Mouse (Mus musculus): ENCODE measurements at regions not wholly inside any gene's neighbourhood (a gene's known extent, or its start where the extent isn't known, plus 50 kb on each side); places are given as distances from the start of the nearest gene placed in this dataset.

DNA sequence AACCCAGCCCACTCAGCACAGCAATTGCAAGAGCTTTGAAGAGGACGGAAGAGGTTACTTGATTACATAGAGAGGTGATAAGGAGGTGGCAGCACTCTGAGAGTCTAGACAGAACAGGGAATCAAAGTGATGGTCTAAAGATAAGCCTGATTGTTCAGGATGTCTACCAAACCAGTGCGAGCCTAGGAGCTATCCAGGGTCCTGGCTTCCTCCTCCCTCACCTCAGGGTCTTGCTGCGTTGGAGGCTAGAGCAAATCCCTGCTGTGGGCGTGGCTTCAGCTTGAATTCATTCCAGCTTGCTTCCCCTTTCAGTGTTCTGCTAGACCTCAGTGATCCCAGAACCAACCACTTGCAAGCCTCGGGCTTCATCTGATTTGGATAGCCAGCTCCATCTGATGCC is 132.2 kb upstream of the Atxn1 start:
- H3K9ac ChIP-seq (replicated peaks; ENCODE audit: low read length), result no peak overlapping the region
- 10% methylated on average over 5 of the region's 5 CpGs for WGBS
- H3K27me3 ChIP-seq (ENCODE audit: control insufficient read depth, insufficient read depth, low read length), result no peaks in the 10 kb centered on the region
- no peaks in the 10 kb centered on the region for H3K4me1 ChIP-seq (ENCODE audit: control insufficient read depth, insufficient read depth, low read length)
- H3K27ac ChIP-seq (replicated peaks; ENCODE audit: low read depth, low read length), result no peak overlapping the region
- DNase-seq (peak; percentile 66), ATAC-seq (ENCODE audit: low FRiP score, low TSS enrichment) (no peak)
- H3K9me3 ChIP-seq (ENCODE audit: control insufficient read depth, low read length), result no peaks in the 10 kb centered on the region
- H3K36me3 ChIP-seq (ENCODE audit: control insufficient read depth, insufficient read depth, low read length), result no peaks in the 10 kb centered on the region
- H3K4me2 ChIP-seq (ENCODE audit: low read length), result no peak overlapping the region
- H3K4me3 ChIP-seq (replicated peaks; ENCODE audit: low read depth, low read length), result no peak overlapping the region

DNA sequence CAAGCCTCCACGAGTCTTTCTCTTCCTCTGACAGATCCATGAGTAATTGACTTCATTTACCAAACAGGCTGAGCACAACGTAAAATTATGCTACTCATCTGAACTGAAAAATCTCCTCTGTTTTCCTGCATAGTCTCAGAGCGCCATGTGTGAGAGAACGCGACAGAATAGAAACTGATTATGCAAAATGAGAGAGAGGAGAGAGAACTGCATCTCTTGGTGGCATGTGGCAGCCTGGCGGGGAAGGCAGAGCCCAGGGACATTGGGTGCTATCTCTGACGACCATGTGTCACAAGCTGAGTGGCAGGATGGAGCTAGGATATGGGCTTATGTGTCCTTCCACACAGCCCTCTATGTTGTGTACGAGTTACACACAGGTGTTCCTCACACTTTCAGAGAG is 131.6 kb upstream of the Atxn1 start:
- no peak overlapping the region for H3K27ac ChIP-seq (replicated peaks; ENCODE audit: low read depth, low read length)
- no peaks in the 10 kb centered on the region for H3K4me1 ChIP-seq (ENCODE audit: control insufficient read depth, insufficient read depth, low read length)
- no peaks in the 10 kb centered on the region for H3K9me3 ChIP-seq (ENCODE audit: control insufficient read depth, low read length)
- H3K9ac ChIP-seq (replicated peaks; ENCODE audit: low read length), result no peak overlapping the region
- WGBS, result 60% methylated on average over 8 of the region's 8 CpGs
- no peaks in the 10 kb centered on the region for H3K36me3 ChIP-seq (ENCODE audit: control insufficient read depth, insufficient read depth, low read length)
- no peaks in the 10 kb centered on the region for H3K27me3 ChIP-seq (ENCODE audit: control insufficient read depth, insufficient read depth, low read length)
- H3K4me2 ChIP-seq (ENCODE audit: low read length), result no peak overlapping the region
- H3K4me3 ChIP-seq (replicated peaks; ENCODE audit: low read depth, low read length), result no peak overlapping the region
- no peak for DNase-seq
- ATAC-seq (ENCODE audit: low FRiP score, low TSS enrichment), result no peak

DNA sequence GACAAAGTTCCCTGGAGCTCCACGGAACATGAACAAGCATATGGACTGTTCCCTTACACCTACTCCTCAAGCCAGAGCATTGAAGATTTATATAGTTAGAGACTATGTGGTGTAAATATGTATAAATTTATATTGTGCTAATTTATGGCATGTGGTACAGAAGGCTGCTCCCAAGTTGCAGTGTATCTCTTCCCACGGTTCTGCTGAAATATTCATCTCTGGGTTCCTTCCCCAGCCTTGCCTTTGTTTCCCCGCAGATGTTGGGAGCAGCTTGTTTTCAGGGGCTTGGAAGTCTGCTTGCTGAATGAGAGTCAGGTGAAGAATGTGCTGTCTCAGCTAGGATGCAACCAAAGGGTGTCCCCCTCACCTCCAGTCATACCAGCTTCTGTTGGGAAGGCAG is 128.0 kb upstream of the Atxn1 start:
- Histone ChIP-seq H3K4me2 (ENCODE audit: low read length) (no peak overlapping the region), H3K27me3 (ENCODE audit: control insufficient read depth, insufficient read depth, low read length) (no peaks in the 10 kb centered on the region), H3K4me3 (replicated peaks; ENCODE audit: low read depth, low read length) (no peak overlapping the region), H3K9me3 (ENCODE audit: control insufficient read depth, low read length) (0 out of 2 replicates have a peak, but pooled peaks cover 3% of the 10 kb centered on the region), H3K9ac (replicated peaks; ENCODE audit: low read length) (no peak overlapping the region), H3K27ac (replicated peaks; ENCODE audit: low read depth, low read length) (no peak overlapping the region), H3K4me1 (ENCODE audit: control insufficient read depth, insufficient read depth, low read length) (no peaks in the 10 kb centered on the region), H3K36me3 (ENCODE audit: control insufficient read depth, insufficient read depth, low read length) (no peaks in the 10 kb centered on the region)
- DNase-seq, result no peak
- ATAC-seq (ENCODE audit: low FRiP score, low TSS enrichment), result no peak
- 94% methylated on average over 3 of the region's 3 CpGs for WGBS

DNA sequence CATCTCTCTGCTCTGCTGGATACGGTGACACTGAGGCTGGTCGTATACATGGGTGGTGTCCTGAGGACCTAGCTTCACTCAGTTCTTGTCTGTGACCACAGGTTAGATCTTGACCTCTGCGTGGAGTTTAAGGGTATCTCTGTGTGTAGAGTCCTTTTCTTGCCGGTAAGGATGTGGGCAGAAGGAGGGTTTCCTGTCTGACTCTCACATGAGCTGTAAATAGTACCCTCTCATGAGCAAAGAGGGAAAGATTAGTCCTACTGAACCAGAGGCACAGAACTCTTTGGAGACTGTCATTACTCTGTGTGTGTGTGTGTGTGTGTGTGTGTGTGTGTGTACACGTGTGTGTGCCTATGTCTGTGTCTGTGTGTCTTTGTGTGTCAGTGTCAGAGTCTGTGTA is 126.3 kb upstream of the Atxn1 start:
- H3K9ac ChIP-seq (replicated peaks; ENCODE audit: low read length), result no peak overlapping the region
- H3K4me3 ChIP-seq (replicated peaks; ENCODE audit: low read depth, low read length), result no peak overlapping the region
- DNase-seq (no peak), ATAC-seq (ENCODE audit: low FRiP score, low TSS enrichment) (no peak)
- H3K9me3 ChIP-seq (ENCODE audit: control insufficient read depth, low read length), result 0 out of 2 replicates have a peak, but pooled peaks cover 3% of the 10 kb centered on the region
- H3K27me3 ChIP-seq (ENCODE audit: control insufficient read depth, insufficient read depth, low read length), result no peaks in the 10 kb centered on the region
- no peaks in the 10 kb centered on the region for H3K4me1 ChIP-seq (ENCODE audit: control insufficient read depth, insufficient read depth, low read length)
- H3K27ac ChIP-seq (replicated peaks; ENCODE audit: low read depth, low read length), result no peak overlapping the region
- no peaks in the 10 kb centered on the region for H3K36me3 ChIP-seq (ENCODE audit: control insufficient read depth, insufficient read depth, low read length)
- WGBS, result 83% methylated on average over 5 of the region's 5 CpGs
- H3K4me2 ChIP-seq (ENCODE audit: low read length), result no peak overlapping the region

DNA sequence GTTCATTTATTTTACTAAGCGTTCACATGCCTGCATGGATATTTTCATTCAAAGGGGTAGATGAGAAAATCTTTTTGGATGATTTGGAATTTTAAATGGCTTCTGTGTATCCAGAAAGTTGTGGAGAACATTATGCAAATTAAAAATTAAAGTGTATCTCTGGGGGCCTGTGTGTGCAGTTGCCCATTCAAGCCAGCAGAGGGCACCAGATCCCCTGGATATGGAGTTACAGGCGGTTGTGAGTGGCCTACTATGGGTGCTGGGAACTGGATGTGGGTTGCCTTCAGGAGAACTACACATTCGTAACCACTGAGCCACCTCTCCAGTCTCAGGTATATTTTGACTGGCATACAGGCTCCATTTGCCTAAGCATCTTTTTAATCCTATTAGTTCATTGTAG is 123.4 kb upstream of the Atxn1 start:
- ATAC-seq (ENCODE audit: low FRiP score, low TSS enrichment) (no peak), DNase-seq (no peak)
- Histone ChIP-seq H3K9ac (replicated peaks; ENCODE audit: low read length) (no peak overlapping the region), H3K27me3 (ENCODE audit: control insufficient read depth, insufficient read depth, low read length) (no peaks in the 10 kb centered on the region), H3K27ac (replicated peaks; ENCODE audit: low read depth, low read length) (no peak overlapping the region), H3K4me2 (ENCODE audit: low read length) (no peak overlapping the region), H3K4me1 (ENCODE audit: control insufficient read depth, insufficient read depth, low read length) (no peaks in the 10 kb centered on the region), H3K36me3 (ENCODE audit: control insufficient read depth, insufficient read depth, low read length) (no peaks in the 10 kb centered on the region), H3K9me3 (ENCODE audit: control insufficient read depth, low read length) (0 out of 2 replicates have a peak, but pooled peaks cover 3% of the 10 kb centered on the region), H3K4me3 (replicated peaks; ENCODE audit: low read depth, low read length) (no peak overlapping the region)
- WGBS, result 85% methylated on average over 3 of the region's 3 CpGs

DNA sequence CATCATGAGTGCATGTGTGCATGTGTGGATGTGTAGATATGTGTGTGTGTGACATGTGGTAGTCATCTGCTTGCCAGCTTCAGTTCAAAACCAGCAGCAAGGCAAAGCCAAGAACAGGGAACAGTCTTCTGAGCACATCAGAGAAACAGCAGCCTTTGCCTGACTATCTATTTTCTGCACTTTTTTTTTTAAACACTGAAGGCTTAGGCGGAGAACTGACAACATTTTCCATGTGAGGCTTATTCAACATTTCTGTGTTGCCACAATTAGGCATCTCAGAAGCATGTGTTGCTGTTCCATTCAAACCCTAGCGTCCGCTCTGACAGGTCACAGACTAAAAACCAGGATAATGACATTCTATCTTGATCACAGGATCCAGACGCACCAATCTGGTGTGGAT is 122.9 kb upstream of the Atxn1 start:
- DNase-seq, result no peak
- WGBS, result 90% methylated on average over 4 of the region's 4 CpGs
- H3K27ac ChIP-seq (replicated peaks; ENCODE audit: low read depth, low read length), result no peak overlapping the region
- H3K36me3 ChIP-seq (ENCODE audit: control insufficient read depth, insufficient read depth, low read length), result no peaks in the 10 kb centered on the region
- 0 out of 2 replicates have a peak, but pooled peaks cover 3% of the 10 kb centered on the region for H3K9me3 ChIP-seq (ENCODE audit: control insufficient read depth, low read length)
- H3K9ac ChIP-seq (replicated peaks; ENCODE audit: low read length), result no peak overlapping the region
- no peaks in the 10 kb centered on the region for H3K27me3 ChIP-seq (ENCODE audit: control insufficient read depth, insufficient read depth, low read length)
- no peak overlapping the region for H3K4me3 ChIP-seq (replicated peaks; ENCODE audit: low read depth, low read length)
- ATAC-seq (ENCODE audit: low FRiP score, low TSS enrichment), result no peak
- no peak overlapping the region for H3K4me2 ChIP-seq (ENCODE audit: low read length)
- H3K4me1 ChIP-seq (ENCODE audit: control insufficient read depth, insufficient read depth, low read length), result no peaks in the 10 kb centered on the region

DNA sequence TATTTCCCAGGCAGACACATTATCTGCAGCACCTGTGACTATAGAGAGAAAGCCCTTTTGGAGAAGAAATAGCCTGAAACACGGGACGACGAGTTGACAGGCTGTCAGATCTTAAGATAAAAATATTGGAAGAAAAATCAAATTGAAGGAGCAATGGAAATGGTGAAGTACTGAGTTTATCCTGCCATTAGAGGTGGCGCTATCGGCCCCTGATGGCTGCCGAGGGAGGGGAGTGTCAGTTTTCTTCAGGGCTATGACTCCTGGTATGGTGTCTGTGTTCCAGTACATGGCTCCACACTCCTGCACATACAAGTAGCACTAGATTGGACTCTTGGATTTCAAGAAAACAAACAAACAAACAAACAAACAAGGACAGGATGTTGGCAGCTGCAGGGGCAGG is 112.1 kb upstream of the Atxn1 start:
- 81% methylated on average over 6 of the region's 6 CpGs for WGBS
- Histone ChIP-seq H3K9me3 (ENCODE audit: control insufficient read depth, low read length) (no peaks in the 10 kb centered on the region), H3K9ac (replicated peaks; ENCODE audit: low read length) (no peak overlapping the region), H3K27ac (replicated peaks; ENCODE audit: low read depth, low read length) (no peak overlapping the region), H3K4me3 (replicated peaks; ENCODE audit: low read depth, low read length) (no peak overlapping the region), H3K4me2 (ENCODE audit: low read length) (no peak overlapping the region), H3K4me1 (ENCODE audit: control insufficient read depth, insufficient read depth, low read length) (no peaks in the 10 kb centered on the region), H3K36me3 (ENCODE audit: control insufficient read depth, insufficient read depth, low read length) (no peaks in the 10 kb centered on the region), H3K27me3 (ENCODE audit: control insufficient read depth, insufficient read depth, low read length) (no peaks in the 10 kb centered on the region)
- DNase-seq (no peak), ATAC-seq (ENCODE audit: low FRiP score, low TSS enrichment) (no peak)

DNA sequence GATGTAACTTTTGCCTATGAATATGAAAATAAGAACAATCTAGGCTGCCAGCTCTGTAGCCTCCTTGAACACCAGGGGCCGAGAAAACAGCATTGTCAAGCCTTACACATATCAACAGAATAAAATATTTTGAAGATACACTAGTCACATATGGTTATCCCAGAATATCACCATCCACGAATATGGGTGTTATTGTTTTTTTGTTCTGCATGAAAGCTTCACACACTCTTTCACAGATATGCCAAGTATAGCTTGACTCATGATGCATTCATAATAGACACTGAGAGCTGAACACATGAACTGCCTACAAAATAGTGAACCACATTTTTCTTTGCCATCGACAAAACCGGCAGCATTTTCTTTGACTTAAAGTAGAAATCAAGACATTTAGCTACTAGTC is 106.9 kb upstream of the Atxn1 start:
- Histone ChIP-seq H3K4me1 (ENCODE audit: control insufficient read depth, insufficient read depth, low read length) (no peaks in the 10 kb centered on the region), H3K27ac (replicated peaks; ENCODE audit: low read depth, low read length) (no peak overlapping the region), H3K27me3 (ENCODE audit: control insufficient read depth, insufficient read depth, low read length) (no peaks in the 10 kb centered on the region), H3K4me2 (ENCODE audit: low read length) (no peak overlapping the region), H3K9ac (replicated peaks; ENCODE audit: low read length) (no peak overlapping the region), H3K9me3 (ENCODE audit: control insufficient read depth, low read length) (no peaks in the 10 kb centered on the region), H3K4me3 (replicated peaks; ENCODE audit: low read depth, low read length) (no peak overlapping the region), H3K36me3 (ENCODE audit: control insufficient read depth, insufficient read depth, low read length) (no peaks in the 10 kb centered on the region)
- WGBS, result 89% methylated on average over 4 of the region's 4 CpGs
- ATAC-seq (ENCODE audit: low FRiP score, low TSS enrichment) (no peak), DNase-seq (no peak)

DNA sequence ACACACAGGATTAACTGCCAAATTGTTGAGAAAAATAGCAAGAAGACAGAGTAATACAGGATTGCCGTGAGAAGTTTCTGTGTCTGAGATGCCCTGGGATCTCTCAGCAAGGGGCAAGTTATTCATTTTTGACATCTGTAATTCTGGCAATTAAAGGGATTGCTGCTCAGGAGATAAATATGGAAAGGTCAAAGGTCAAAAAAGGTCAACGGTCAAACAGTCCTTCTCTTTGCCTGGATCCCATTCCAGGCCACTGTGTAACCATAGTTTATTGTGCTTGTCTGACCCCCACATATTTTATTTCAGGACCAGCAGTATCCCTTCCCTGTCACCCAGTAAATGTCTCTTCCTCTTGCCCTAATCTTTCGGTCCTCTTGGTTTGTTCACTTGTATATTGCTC is 104.8 kb upstream of the Atxn1 start:
- Histone ChIP-seq H3K9me3 (ENCODE audit: control insufficient read depth, low read length) (no peaks in the 10 kb centered on the region), H3K36me3 (ENCODE audit: control insufficient read depth, insufficient read depth, low read length) (no peaks in the 10 kb centered on the region), H3K4me3 (replicated peaks; ENCODE audit: low read depth, low read length) (no peak overlapping the region), H3K4me2 (ENCODE audit: low read length) (no peak overlapping the region), H3K27ac (replicated peaks; ENCODE audit: low read depth, low read length) (no peak overlapping the region), H3K9ac (replicated peaks; ENCODE audit: low read length) (no peak overlapping the region), H3K27me3 (ENCODE audit: control insufficient read depth, insufficient read depth, low read length) (no peaks in the 10 kb centered on the region), H3K4me1 (ENCODE audit: control insufficient read depth, insufficient read depth, low read length) (no peaks in the 10 kb centered on the region)
- no peak for DNase-seq
- no peak for ATAC-seq (ENCODE audit: low FRiP score, low TSS enrichment)
- WGBS, result 74% methylated on average over 3 of the region's 3 CpGs

Data from midbrain, embryonic 14.5 days (tissue).